Mouse (Mus musculus): ENCODE data around the gene Cyp4f39.
A peak's percentile ranks its signal among the peaks of the same experiment; 100 is the strongest.

Cyp4f39 gene

GRCm38 (mm10) chr17:32452482-32452881 lies at the start of gene Cyp4f39:
Cyp4f39 (plus strand) TSS chr17:32452723.
- DNase-seq (ENCODE audit: low spot score): no peak

- DNase-seq (ENCODE audit: low spot score): no peak
Measured at GRCm38 (mm10) chr17:32402779-32403157, 49.8 kb upstream of the Cyp4f39 start.

- DNase-seq (ENCODE audit: low spot score): no peak
Measured at GRCm38 (mm10) chr17:32403417-32403816, 49.1 kb upstream of the Cyp4f39 start, which contains the start of gene Rasal3. Rasal3 (minus strand) TSS chr17:32403583.

GRCm38 (mm10) chr17:32411898-32412297 lies 40.6 kb upstream of the Cyp4f39 start:
- no peak for DNase-seq (ENCODE audit: low spot score)

- no peak for DNase-seq (ENCODE audit: low spot score)
Measured at GRCm38 (mm10) chr17:32415417-32416020, 37.0 kb upstream of the Cyp4f39 start.

DNA sequence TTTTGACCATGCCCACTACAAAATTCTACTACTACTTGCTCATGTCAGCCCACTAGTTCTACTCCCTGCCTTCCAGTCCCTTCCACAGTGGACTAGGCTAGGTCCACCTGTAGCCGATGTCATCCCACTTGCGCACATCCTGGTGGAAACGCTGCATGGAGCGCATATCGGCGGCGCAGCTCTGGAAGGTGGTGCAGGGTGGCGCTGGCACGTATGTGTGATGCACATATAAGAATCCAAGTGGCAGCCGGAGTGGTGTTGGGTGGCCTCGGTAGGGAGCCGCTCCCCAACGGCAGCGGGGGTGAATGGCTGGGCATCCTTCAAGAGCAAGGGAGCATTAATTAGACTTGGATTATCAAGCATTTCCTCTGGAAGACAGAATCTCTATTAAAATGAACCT lies 35.8 kb upstream of the Cyp4f39 start:
- no peak for DNase-seq (ENCODE audit: low spot score)

- DNase-seq (ENCODE audit: low spot score): no peak
Measured at GRCm38 (mm10) chr17:32419989-32420388, 32.5 kb upstream of the Cyp4f39 start.

DNA sequence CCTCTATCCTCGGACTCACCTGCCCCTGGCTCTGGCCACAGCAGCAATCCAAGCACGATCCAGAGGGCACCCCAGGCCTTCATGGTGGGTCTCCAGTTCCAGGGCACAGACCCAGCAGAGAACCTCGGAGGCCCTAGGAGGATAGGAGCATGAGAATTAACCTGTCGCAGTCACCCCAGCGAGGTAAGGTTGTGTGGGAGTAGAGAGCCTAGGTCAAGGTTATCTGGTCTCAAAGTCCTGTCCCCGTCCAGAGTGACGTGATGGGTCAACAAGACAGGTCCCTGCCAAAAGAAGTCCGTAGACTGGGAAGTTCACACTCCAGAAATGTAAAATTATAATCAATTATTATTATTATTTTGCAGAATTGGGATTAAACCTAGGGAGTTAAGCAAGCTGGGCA lies 31.7 kb upstream of the Cyp4f39 start:
- no peak for DNase-seq (ENCODE audit: low spot score)

DNA sequence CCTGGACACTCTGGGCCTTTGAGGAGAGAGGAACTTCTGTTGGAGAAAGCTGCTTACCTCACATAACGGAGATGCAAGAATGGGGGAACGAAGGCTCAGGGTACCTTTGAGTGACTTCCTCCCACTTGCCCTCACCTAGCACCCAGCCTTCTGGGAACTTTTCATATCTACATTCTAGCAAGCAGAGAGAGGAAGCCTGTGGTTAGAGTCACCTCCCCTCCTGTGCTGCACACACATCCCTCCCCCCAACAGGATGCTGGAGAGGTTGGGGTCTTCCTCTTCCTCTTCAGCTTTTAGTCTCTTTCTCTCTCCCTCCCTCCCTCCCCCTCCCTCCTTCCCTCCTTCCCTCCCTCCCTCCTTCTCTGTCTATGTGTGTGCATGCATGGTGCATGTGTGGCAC lies 28.5 kb upstream of the Cyp4f39 start, which contains the start of gene Pglyrp2:
Gene Pglyrp2, minus strand, starts transcription at position 134 of the 400 bp plus-strand sequence.
- no peak for DNase-seq (ENCODE audit: low spot score)

- no peak for DNase-seq (ENCODE audit: low spot score)
Measured at GRCm38 (mm10) chr17:32426610-32427009, 25.9 kb upstream of the Cyp4f39 start.

GRCm38 (mm10) chr17:32431972-32432371 lies 20.6 kb upstream of the Cyp4f39 start:
- DNase-seq (ENCODE audit: low spot score): peak; percentile 30

DNA sequence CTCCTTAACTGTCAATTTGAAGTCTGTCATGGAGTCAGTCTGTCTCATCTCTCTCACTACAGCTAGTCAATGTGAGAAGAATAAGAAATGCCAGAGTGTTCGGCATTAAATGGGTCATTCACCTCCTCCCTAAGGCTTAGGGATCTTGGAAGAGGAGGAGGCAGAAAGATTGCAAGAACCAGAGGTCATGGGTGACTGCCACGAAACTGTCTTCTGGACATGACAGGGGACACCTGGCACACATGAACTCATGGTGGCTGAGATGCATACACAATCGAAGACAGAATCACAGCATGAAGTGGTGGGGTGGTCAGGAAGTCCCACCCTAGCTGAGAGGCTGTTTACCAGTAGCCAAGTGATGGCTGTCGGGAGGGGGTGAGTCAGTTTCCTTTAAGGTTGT lies 18.2 kb upstream of the Cyp4f39 start:
- no peak for DNase-seq (ENCODE audit: low spot score)

GRCm38 (mm10) chr17:32435151-32435550 lies 17.4 kb upstream of the Cyp4f39 start:
- no peak for DNase-seq (ENCODE audit: low spot score)

DNA sequence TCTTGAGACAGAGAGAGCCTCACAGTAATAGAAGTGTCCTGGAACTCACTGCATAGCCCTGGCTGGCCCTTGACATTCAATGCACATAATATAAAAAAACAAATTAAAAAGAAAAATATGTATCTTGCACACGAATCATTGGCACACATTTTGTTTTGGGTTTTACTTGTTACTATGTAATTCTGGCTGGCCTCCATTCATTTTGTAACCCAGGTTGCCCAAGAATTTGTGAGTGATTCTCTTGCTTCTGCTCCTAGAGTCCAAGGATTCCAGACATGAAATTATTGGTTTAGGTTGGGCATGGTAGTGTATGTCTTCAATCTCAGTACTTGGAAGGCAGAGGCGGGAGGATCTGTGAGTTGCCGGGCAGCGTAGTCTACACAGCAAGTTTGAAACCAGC lies 15.4 kb upstream of the Cyp4f39 start:
- no peak for DNase-seq (ENCODE audit: low spot score)

DNA sequence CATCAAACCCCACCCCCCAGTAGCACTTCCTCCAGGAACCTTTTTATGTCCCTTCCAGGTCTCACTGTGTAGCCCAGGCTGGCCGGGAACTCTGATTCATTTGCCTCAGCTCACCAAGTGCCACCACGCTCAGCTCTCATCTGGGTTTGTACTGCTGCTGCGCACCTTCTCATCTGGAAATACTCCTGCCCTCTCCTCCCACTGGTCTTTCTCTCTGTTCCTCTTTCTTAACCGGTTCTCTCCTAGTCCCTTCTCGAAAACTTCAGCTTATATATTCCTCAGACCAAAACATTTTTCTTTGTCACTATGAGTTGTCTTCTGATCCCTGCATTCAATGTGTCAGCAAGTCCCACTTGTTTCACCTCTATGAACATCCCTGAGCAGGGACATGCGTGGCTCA lies 9.3 kb upstream of the Cyp4f39 start:
- no peak for DNase-seq (ENCODE audit: low spot score)

DNA sequence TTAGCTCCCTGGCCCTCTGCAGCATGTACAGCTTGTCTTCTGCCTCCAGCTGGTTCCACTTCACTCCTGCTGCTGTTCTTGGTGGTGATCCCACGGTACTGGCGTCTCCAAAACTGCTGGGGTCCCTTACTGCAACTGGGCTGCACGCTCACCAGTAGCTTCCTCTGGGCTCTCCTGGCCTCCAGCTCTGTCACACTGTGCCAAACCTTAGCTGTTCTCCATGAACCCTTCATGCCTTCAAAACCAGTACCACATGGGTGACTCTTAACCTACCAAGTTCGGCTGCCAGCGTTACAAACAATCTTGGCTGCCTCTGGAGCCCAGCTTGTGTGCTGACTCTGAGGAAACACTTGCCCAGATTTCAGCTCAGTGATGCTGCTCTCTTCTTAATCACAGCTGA lies 7.5 kb upstream of the Cyp4f39 start:
- DNase-seq (ENCODE audit: low spot score): no peak

DNA sequence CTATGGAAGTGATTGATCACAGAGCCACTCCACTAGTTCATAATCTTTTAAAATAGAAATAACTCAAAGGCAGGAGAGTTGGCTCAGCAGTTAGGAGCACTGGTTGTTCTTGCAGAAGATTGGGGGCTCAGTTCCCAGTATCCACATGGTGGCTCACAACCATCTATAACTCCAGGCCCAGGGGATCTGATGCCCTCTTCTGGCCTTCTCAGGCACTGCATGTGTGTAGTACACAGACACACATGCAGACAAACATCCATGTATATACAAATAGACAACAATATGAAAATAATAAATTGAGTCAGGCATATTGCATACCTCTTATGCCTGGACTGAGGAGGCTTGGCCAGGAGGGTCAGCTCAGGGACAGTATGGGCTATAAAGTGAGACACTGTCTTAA lies 5.3 kb upstream of the Cyp4f39 start:
- DNase-seq (ENCODE audit: low spot score): no peak

DNA sequence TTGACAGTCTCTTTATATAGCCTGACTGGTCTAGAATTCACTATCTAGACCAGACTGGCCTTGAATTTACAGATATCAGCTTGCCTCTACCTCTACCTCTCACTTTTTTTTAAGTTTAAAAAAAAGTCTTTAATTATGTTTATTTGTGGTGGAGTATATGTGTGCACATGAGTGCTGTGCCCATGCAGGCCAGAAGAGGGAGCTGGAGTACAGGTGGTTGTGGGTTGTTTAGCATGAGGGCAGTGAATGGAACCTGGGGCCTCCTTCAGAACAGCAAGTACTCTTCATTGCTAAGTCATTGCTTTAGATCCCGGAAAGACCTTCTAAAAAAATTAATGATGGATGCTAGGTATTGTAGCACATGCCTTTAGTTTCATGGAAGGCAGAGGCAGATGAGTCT lies 3.5 kb upstream of the Cyp4f39 start:
- no peak for DNase-seq (ENCODE audit: low spot score)

DNA sequence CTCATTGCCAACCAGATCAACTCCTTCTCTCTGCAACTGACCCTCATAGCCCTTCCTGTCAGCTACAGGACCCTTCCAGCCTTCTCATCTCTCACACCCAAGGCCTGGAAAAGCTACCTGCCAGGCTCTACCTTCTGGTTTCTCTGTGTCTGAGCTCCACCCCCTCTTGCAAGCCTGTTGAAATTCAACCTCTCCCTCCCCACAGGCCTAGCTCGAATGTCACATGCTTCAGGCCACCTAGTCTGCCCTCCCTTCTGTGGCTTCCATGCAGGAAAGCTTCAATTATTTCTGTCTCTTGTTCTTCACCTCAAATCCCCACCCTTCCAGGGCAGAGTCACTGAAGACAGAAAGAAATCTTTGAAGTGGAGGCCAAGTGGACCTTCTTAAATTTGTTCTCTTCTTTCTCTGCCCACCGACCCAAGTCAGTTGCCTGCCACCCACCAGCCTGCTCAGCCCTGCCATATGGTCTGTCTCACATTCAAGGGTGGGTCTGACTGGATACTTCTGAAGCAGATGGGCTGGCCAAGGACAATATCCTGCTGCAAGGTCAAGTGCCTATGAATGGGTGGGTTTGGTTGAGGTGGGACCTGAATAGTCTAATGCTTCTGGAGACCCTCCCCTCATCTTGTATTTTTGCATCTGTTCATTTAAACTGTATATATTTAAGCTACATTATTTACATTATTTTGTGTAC lies 1.5 kb upstream of the Cyp4f39 start:
- no peak for DNase-seq (ENCODE audit: low spot score)

GRCm38 (mm10) chr17:32454188-32454587 lies 1.7 kb downstream of the Cyp4f39 start:
- DNase-seq (ENCODE audit: low spot score): no peak

GRCm38 (mm10) chr17:32454997-32455396 lies 2.5 kb downstream of the Cyp4f39 start:
- DNase-seq (ENCODE audit: low spot score): no peak

DNA sequence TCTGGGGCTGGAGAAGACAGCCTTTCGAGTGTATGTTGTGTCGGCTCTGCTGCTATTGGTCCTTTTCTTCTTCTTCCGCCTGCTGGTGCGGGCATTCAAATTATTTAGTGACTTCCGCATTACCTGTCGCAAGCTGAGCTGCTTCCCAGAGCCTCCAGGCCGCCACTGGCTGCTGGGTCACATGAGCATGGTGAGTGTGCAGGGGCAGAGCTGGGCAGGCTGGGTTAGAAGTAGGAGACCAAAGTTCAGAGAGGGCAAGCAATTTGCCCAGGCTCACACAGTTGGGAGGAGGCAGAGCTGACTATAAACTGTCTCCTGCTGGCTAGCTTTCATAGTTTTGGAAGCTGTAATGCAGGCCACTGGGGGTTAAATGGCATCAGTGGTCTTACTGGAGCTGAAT lies 16.0 kb downstream of the Cyp4f39 start:
- no peak for DNase-seq (ENCODE audit: low spot score)

GRCm38 (mm10) chr17:32470795-32471194 lies 18.3 kb downstream of the Cyp4f39 start:
- DNase-seq (ENCODE audit: low spot score): no peak

GRCm38 (mm10) chr17:32472176-32472575 lies 19.7 kb downstream of the Cyp4f39 start:
- DNase-seq (ENCODE audit: low spot score): no peak

Measured in MN1 (cell line).